Mouse (Mus musculus) hindbrain, embryonic 15.5 days (tissue): ENCODE results near the gene Nfia. TPM values are rescaled to one million over a fixed set of nuclear protein-coding genes. Genes with fewer than 3 reads are reported as not detected.

Experiments
- ATAC-seq: fragments of 200-750 bp; cut with Nextera tagmentation; 2 replicates; pipeline ENCODE4 v1.8.0; 2017; ENCODE audit warnings: low read depth, moderate number of reproducible peaks, moderate TSS enrichment; ENCODE audit not compliant: low FRiP score
- H3K27ac ChIP-seq: fragments of 300-500 bp; sonication (generic); replicated peaks from 2 replicates; pipeline ENCODE4 v1.5.1; 2015; ENCODE audit warnings: mild to moderate bottlenecking, inconsistent platforms
- H3K27me3 ChIP-seq: fragments of 300-500 bp; sonication (generic); 2 replicates; pipeline ENCODE4 v1.6.1; 2015; ENCODE audit warnings: control low read depth, inconsistent platforms
- H3K36me3 ChIP-seq: fragments of 300-500 bp; sonication (generic); 2 replicates; pipeline ENCODE4 v1.6.1; 2015; ENCODE audit warnings: control low read depth, inconsistent platforms
- H3K4me1 ChIP-seq: fragments of 300-500 bp; sonication (generic); replicated peaks from 2 replicates; pipeline ENCODE4 v1.6.1; 2015; ENCODE audit warnings: control low read depth, inconsistent platforms
- H3K4me2 ChIP-seq: fragments of 300-500 bp; sonication (generic); 2 replicates; pipeline ENCODE4 v1.6.1; 2015; ENCODE audit warnings: moderate library complexity, mild to moderate bottlenecking, inconsistent platforms
- H3K4me3 ChIP-seq: fragments of 300-500 bp; sonication (generic); 2 replicates; pipeline ENCODE4 v1.5.1; 2015; ENCODE audit warnings: mild to moderate bottlenecking, inconsistent platforms
- H3K9ac ChIP-seq: fragments of 300-500 bp; sonication (generic); 2 replicates; pipeline ENCODE4 v1.6.1; 2015; ENCODE audit warnings: inconsistent platforms
- H3K9me3 ChIP-seq: fragments of 300-500 bp; sonication (generic); 2 replicates; pipeline ENCODE4 v1.6.1; 2016; ENCODE audit warnings: control low read depth, inconsistent platforms
- WGBS: fragments of 180-500 bp; shearing (Covaris S2); methylation state at CpG from one replicate; pipeline ENCODE4 v1.1.7; 2015; 5-methylcytosine and 5-hydroxymethylcytosine counted together
- polyA plus RNA-seq: library from polyadenylated mRNA; unstranded; fragments of >200 nt; fragmentation: Nextera tagmentation; extraction: Ambion mirVana; gene quantifications from 2 replicates; pipeline ENCODE4 v1.2.1, GENCODE M21; 2015

Nfia gene
- polyA plus RNA-seq, 1 experiment from 2014 or later = 47.1 TPM

- H3K4me3 ChIP-seq = no peak overlapping the region
- peaks cover 47% of the 10 kb centered on the region for H3K4me1 ChIP-seq
- no peaks in the 10 kb centered on the region for H3K9me3 ChIP-seq
- H3K27ac ChIP-seq = peak overlapping the region; percentile 34; the same call in 1 of the 2 replicates
- H3K9ac ChIP-seq = no peak overlapping the region
- no peaks in the 10 kb centered on the region for H3K27me3 ChIP-seq
- no peak for ATAC-seq
- no peaks in the 10 kb centered on the region for H3K36me3 ChIP-seq
- no peak overlapping the region for H3K4me2 ChIP-seq
- WGBS = 32% methylated on average over 4 of the region's 4 CpGs
Observed at GRCm38 (mm10) chr4:97925644-97926043, 153.1 kb downstream of the Nfia start.

GRCm38 (mm10) chr4:97926607-97927308, 154.2 kb downstream of the Nfia start:
- peak; percentile 62 for ATAC-seq
- peak overlapping the region; percentile 29; the same call in 1 of the 2 replicates for H3K27ac ChIP-seq
- no peak overlapping the region for H3K9ac ChIP-seq
- H3K9me3 ChIP-seq = no peaks in the 10 kb centered on the region
- H3K4me1 ChIP-seq = peaks cover 44% of the 10 kb centered on the region
- no peaks in the 10 kb centered on the region for H3K36me3 ChIP-seq
- WGBS = 58% methylated on average over 5 of the region's 5 CpGs
- no peak overlapping the region for H3K4me3 ChIP-seq
- no peaks in the 10 kb centered on the region for H3K27me3 ChIP-seq
- no peak overlapping the region for H3K4me2 ChIP-seq

- Histone ChIP-seq H3K27me3 (no peaks in the 10 kb centered on the region), H3K4me1 (peaks cover 42% of the 10 kb centered on the region), H3K9me3 (no peaks in the 10 kb centered on the region), H3K4me2 (no peak overlapping the region), H3K4me3 (no peak overlapping the region), H3K27ac (peak overlapping the region; percentile 29; the same call in 1 of the 2 replicates), H3K36me3 (no peaks in the 10 kb centered on the region), H3K9ac (no peak overlapping the region)
- WGBS = 57% methylated on average over 3 of the region's 3 CpGs
- no peak for ATAC-seq
Observed at GRCm38 (mm10) chr4:97927309-97927656, 154.7 kb downstream of the Nfia start.

- 0 out of 2 replicates have a peak overlapping the region, but pooled peaks have one; percentile 31 for H3K27ac ChIP-seq
- no peak overlapping the region for H3K4me3 ChIP-seq
Observed at GRCm38 (mm10) chr4:97936371-97936770, 163.8 kb downstream of the Nfia start.

GRCm38 (mm10) chr4:97936912-97937311, 164.4 kb downstream of the Nfia start:
- peak; percentile 51; the same call in 1 of the 2 replicates for ATAC-seq
- H3K4me2 ChIP-seq = no peak overlapping the region

More at GRCm38 (mm10) chr4:97936371-97936770, 163.8 kb downstream of the Nfia start:
- Histone ChIP-seq H3K36me3 (no peaks in the 10 kb centered on the region), H3K27me3 (no peaks in the 10 kb centered on the region), H3K9ac (no peak overlapping the region), H3K9me3 (no peaks in the 10 kb centered on the region), H3K4me2 (no peak overlapping the region), H3K4me1 (peaks cover 22% of the 10 kb centered on the region)
- no peak for ATAC-seq
- WGBS = 86% methylated on average over 2 of the region's 2 CpGs

GRCm38 (mm10) chr4:97939492-97939891, 167.0 kb downstream of the Nfia start:
- Histone ChIP-seq H3K36me3 (no peaks in the 10 kb centered on the region), H3K27ac (no peak overlapping the region), H3K9ac (no peak overlapping the region), H3K4me3 (no peak overlapping the region), H3K27me3 (no peaks in the 10 kb centered on the region), H3K4me1 (peaks cover 22% of the 10 kb centered on the region), H3K9me3 (no peaks in the 10 kb centered on the region), H3K4me2 (no peak overlapping the region)
- WGBS = 54% methylated on average over 4 of the region's 4 CpGs
- ATAC-seq = peak; percentile 42; the same call in 1 of the 2 replicates

More at GRCm38 (mm10) chr4:97936912-97937311, 164.4 kb downstream of the Nfia start:
- 33% methylated on average over 3 of the region's 3 CpGs for WGBS
- Histone ChIP-seq H3K27me3 (no peaks in the 10 kb centered on the region), H3K9me3 (no peaks in the 10 kb centered on the region), H3K36me3 (no peaks in the 10 kb centered on the region), H3K4me1 (peaks cover 22% of the 10 kb centered on the region), H3K4me3 (no peak overlapping the region), H3K9ac (no peak overlapping the region), H3K27ac (0 out of 2 replicates have a peak overlapping the region, but pooled peaks have one; percentile 31)

- peaks cover 22% of the 10 kb centered on the region for H3K4me1 ChIP-seq
- H3K9ac ChIP-seq = no peak overlapping the region
- H3K36me3 ChIP-seq = no peaks in the 10 kb centered on the region
- H3K27ac ChIP-seq = no peak overlapping the region
- ATAC-seq = no peak
- no peak overlapping the region for H3K4me3 ChIP-seq
- no peaks in the 10 kb centered on the region for H3K27me3 ChIP-seq
- 82% methylated on average over 4 of the region's 4 CpGs for WGBS
- H3K4me2 ChIP-seq = no peak overlapping the region
- no peaks in the 10 kb centered on the region for H3K9me3 ChIP-seq
Observed at GRCm38 (mm10) chr4:97939920-97940520, 167.5 kb downstream of the Nfia start.

- ATAC-seq = no peak
- Histone ChIP-seq H3K27me3 (no peaks in the 10 kb centered on the region), H3K4me3 (no peak overlapping the region), H3K9ac (no peak overlapping the region), H3K27ac (no peak overlapping the region), H3K4me1 (peaks cover 18% of the 10 kb centered on the region; the same call in 1 of the 2 replicates), H3K9me3 (no peaks in the 10 kb centered on the region), H3K36me3 (no peaks in the 10 kb centered on the region), H3K4me2 (no peak overlapping the region)
- WGBS = 84% methylated on average over 8 of the region's 8 CpGs
Observed at GRCm38 (mm10) chr4:97941616-97942015, 169.1 kb downstream of the Nfia start.

- no peak overlapping the region for H3K9ac ChIP-seq
- 95% methylated on average over 2 of the region's 2 CpGs for WGBS
- no peak overlapping the region for H3K4me2 ChIP-seq
- H3K36me3 ChIP-seq = no peaks in the 10 kb centered on the region
- ATAC-seq = no peak
- H3K27me3 ChIP-seq = no peaks in the 10 kb centered on the region
- no peak overlapping the region for H3K4me3 ChIP-seq
- H3K27ac ChIP-seq = no peak overlapping the region
- no peaks in the 10 kb centered on the region for H3K9me3 ChIP-seq
- peaks cover 32% of the 10 kb centered on the region for H3K4me1 ChIP-seq
Observed at GRCm38 (mm10) chr4:97944309-97944708, 171.8 kb downstream of the Nfia start.

GRCm38 (mm10) chr4:97947484-97947883, 174.9 kb downstream of the Nfia start:
- H3K9me3 ChIP-seq = no peaks in the 10 kb centered on the region
- H3K27ac ChIP-seq = peak overlapping the region; percentile 69; the same call in 1 of the 2 replicates
- no peak overlapping the region for H3K4me2 ChIP-seq
- H3K36me3 ChIP-seq = no peaks in the 10 kb centered on the region
- H3K4me1 ChIP-seq = peaks cover 30% of the 10 kb centered on the region
- no peak overlapping the region for H3K9ac ChIP-seq
- H3K4me3 ChIP-seq = no peak overlapping the region
- no peak for ATAC-seq
- 59% methylated on average over 5 of the region's 5 CpGs for WGBS
- H3K27me3 ChIP-seq = no peaks in the 10 kb centered on the region

- peak overlapping the region; percentile 69 for H3K27ac ChIP-seq
- H3K4me1 ChIP-seq = peaks cover 34% of the 10 kb centered on the region
- H3K9me3 ChIP-seq = no peaks in the 10 kb centered on the region
- 8% methylated on average over 8 of the region's 8 CpGs for WGBS
- peak overlapping the region; percentile 29; the same call in 1 of the 2 replicates for H3K4me2 ChIP-seq
- peak; percentile 55 for ATAC-seq
- H3K4me3 ChIP-seq = no peak overlapping the region
- H3K9ac ChIP-seq = 0 out of 2 replicates have a peak overlapping the region, but pooled peaks have one; percentile 10
- no peaks in the 10 kb centered on the region for H3K36me3 ChIP-seq
- H3K27me3 ChIP-seq = no peaks in the 10 kb centered on the region
Observed at GRCm38 (mm10) chr4:97948250-97948649, 175.7 kb downstream of the Nfia start.

- H3K4me3 ChIP-seq = no peak overlapping the region
- ATAC-seq = no peak
- H3K9ac ChIP-seq = no peak overlapping the region
- no peaks in the 10 kb centered on the region for H3K27me3 ChIP-seq
- no peak overlapping the region for H3K4me2 ChIP-seq
- H3K9me3 ChIP-seq = no peaks in the 10 kb centered on the region
- peaks cover 41% of the 10 kb centered on the region for H3K4me1 ChIP-seq
- no peaks in the 10 kb centered on the region for H3K36me3 ChIP-seq
- 62% methylated on average over 10 of the region's 10 CpGs for WGBS
- no peak overlapping the region for H3K27ac ChIP-seq
Observed at GRCm38 (mm10) chr4:97950341-97951071, 178.0 kb downstream of the Nfia start.
